Mouse (Mus musculus) erythroblast, embryonic 14.5 days (primary cell): ENCODE data around the gene Syngr1.

ENCODE experiments used
- GATA1 ChIP-seq: IDR thresholded peaks from 2 replicates; pipeline ENCODE4 v1.6.1; 2012; ENCODE audit warnings: low read length, inconsistent platforms, mixed read lengths
- TAL1 ChIP-seq: IDR thresholded peaks from 3 replicates; pipeline ENCODE4 v1.6.1; 2012; ENCODE audit warnings: low read length, inconsistent platforms, mixed read lengths

DNA sequence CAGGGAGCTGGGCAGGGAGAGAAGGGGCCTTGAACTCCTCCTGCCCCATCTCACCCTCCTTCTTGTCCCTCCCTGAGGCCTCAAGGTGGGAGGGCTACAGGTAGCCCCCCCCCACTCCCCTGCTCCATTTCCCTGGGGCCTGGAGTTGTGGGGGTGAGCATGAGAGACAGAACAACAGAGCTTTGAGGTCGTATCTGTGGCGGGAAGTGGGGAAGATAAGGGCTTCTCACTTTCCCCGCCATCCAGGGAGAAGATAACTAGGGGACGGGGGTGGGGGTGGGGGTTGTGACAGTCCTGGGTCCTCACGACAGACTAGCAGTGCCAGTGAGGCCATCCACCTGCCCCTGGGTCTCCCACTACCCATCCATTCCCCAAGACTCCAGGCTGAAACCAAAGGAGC is 43.2 kb upstream of the Syngr1 start:
- TF ChIP-seq GATA1 (no peak), TAL1 (no peak)
